Mouse (Mus musculus) layer of hippocampus, postnatal 25 days (tissue): Measurements from ENCODE around the gene Cry2. TPM values are rescaled to one million over a fixed set of nuclear protein-coding genes. Genes with fewer than 3 reads are reported as not detected.

Source experiments
- DNase-seq, 2 experiments: peaks; one replicate each; pipeline ENCODE4 v3.0.0; 2022; ENCODE audit warnings: mixed read lengths in 2 of 2, low spot score in 1 of 2; ENCODE audit errors: extremely low spot score in 1 of 2
- microRNA-seq, 2 experiments: library from miRNA; unstranded; fragments of <30 nt; microRNA quantifications; one replicate each; pipeline ENCODE4 v1.2.0; 2021
- total RNA-seq, 2 experiments: library from RNA; stranded (reverse); gene quantifications; 2 replicates each; pipeline ENCODE4 v1.2.3; 2021

Cry2 gene
- total RNA-seq, 2 experiments from 2014 or later, result 85.6 to 106 TPM

GRCm38 (mm10) chr2:92373437-92373813 is 60.4 kb downstream of the Cry2 start:
- DNase-seq, result no peak

DNA sequence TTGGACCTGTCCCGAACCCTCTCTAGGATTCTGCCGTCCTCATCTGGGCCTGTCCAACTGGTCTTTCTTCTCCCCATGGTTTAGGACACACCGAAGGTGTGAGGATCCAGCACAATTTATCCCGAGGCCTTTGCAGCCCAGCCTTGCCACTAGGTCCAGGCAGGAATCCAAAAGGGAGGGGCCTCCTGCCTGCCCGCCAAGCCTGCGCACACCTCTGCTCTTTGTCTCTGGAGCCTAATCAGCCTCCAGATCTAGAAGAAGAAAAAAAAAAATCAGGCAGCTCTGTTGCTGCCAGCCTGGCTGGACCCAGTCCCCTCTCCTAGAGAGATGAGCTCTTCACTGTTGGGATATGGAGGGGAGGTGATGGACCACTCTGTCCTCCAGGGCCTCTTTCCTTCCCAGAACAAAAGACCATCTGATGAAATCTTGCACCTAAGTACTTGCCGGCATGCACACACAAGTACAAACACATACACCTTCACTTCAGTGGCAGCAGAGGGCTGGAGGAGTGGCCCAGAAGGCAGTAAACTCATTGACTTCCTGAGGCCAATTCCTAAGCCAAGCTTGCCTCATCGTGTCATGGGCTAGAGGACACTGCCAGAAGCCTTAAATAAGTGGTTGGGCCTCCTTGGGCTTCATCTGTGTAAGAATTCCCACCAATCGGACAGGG is 60.9 kb downstream of the Cry2 start:
- no peak for DNase-seq

DNA sequence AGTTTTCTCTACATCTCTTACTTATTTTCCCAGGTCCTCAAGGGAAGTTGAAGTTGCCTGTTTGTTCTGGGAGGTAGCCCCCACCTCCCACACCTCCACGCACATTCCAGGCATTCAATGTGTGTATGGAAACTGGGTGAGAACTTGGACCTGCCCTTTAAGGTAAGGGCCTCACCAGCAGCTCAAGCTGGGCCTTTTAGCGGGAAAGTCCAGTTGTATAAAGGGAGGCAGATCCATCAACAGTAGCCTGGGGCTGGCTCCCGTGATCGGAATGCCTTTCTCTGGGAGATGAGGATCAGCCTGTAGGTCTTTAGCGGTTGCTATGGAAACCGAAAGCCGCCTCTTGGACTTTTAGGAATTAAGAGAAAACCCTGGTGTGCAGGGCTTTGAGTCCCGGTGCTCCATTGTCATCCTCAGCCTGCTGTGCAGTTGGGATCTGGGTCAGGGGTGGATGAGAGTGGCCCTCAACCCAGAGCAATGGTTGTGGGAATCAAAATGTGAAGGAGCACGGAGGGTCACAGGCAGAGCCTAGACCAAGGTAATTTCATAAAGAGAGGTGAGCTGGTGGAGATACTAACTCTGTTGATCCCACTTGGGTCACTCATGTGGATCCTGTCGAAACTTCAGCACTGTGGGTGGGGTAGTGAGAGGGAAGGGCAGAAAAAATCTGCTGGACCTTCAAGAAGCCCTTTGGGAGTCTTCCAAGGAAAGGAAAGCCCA is 61.7 kb downstream of the Cry2 start:
- DNase-seq, result no peak

- no peak for DNase-seq
Measured at GRCm38 (mm10) chr2:92370821-92371805, 62.7 kb downstream of the Cry2 start.

GRCm38 (mm10) chr2:92370375-92370774 is 63.5 kb downstream of the Cry2 start:
- DNase-seq, result no peak

DNA sequence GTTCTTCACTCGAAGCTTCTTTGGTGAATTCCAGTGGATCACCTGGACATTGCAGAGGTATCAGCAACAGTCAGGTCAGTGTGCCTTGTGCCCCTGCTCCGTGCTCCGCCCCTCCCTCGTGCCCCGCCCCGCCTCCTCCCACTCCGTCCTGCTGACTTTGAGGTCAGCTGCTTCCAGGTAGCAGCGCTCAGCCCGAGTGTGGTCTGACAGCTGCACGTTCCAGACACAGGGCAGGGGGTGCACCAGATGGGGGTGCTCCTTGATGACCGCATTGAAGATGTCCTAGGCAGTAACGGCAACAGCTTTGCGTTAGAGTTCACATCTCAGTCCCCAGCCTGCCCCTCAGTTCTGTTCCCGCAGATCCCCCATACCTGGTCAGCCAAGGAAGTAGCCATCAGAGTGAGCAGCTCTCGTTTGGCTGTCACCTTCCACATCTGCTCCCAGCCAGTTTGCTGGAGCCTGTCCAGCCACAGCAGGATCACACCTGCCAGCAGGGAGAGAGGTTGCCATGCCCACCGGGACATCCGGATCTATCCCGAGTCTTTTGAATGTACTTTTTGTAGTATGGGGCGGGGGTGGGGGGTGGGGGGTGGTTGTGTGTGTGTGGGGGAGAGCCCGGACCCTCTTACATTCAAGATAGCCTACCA is 66.3 kb downstream of the Cry2 start:
- DNase-seq, result no peak

- DNase-seq, result no peak
Measured at GRCm38 (mm10) chr2:92365568-92365967, 68.3 kb downstream of the Cry2 start.

- no peak for DNase-seq
Measured at GRCm38 (mm10) chr2:92364086-92364485, 69.8 kb downstream of the Cry2 start.

GRCm38 (mm10) chr2:92362571-92363228 is 71.1 kb downstream of the Cry2 start:
- no peak for DNase-seq

- no peak for DNase-seq
Measured at GRCm38 (mm10) chr2:92361795-92362194, 72.0 kb downstream of the Cry2 start.

- DNase-seq, result no peak
Measured at GRCm38 (mm10) chr2:92360893-92361292, 73.0 kb downstream of the Cry2 start.

GRCm38 (mm10) chr2:92360186-92360823 is 73.5 kb downstream of the Cry2 start:
- no peak for DNase-seq

GRCm38 (mm10) chr2:92359301-92359700 is 74.5 kb downstream of the Cry2 start:
- no peak for DNase-seq

DNA sequence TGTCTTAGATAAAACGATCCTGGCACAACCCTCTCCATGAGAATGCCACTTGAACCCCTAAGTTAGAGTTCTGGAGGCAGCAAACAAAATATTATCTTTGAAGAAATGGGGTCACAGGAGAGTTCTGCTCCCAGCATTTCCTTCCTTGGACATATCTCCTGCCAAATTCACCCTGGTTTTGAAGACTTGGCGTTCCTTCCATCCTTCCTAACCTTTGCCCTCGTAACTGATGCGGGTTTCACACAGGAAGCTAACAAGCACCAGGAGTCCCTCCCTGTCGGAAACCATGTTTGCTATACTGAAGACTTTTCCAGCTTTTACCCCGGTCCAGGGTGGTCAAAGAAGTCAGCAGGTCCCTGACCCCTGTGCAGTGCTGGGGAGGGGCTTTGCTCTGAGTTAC is 79.6 kb downstream of the Cry2 start:
- DNase-seq, result no peak

Small RNA genes lying within 50 kb of the gene (microRNA-seq; reads per million reads assigned to microRNA genes)
- 5.2 to 6.2 reads per million in 2 experiments for gene Mir7000

Other genes with a start within 250 kb of the Cry2 start
- 10 to 100 TPM; 31.7 to 35.5 TPM for gene Pex16, start 59.4 kb downstream of the Cry2 start, total RNA-seq
- gene Large2, start 59.2 kb downstream of the Cry2 start, total RNA-seq, result under 1 TPM; 0.34 to 0.96 TPM
- gene 1700029I15Rik, start 51.5 kb downstream of the Cry2 start, total RNA-seq, result 1 to 10 TPM; 3.6 to 4.7 TPM
- 100 to 1,000 TPM; 339 to 369 TPM for gene Mapk8ip1, start 32.8 kb downstream of the Cry2 start, total RNA-seq
- 10 to 100 TPM; 15.1 to 18.1 TPM for gene Slc35c1, start 26.5 kb upstream of the Cry2 start, total RNA-seq
- gene Chst1, start 165.7 kb upstream of the Cry2 start, total RNA-seq, result 100 to 1,000 TPM; 268 to 280 TPM